Mouse (Mus musculus) G1E (cell line): ENCODE measurements around the gene Olfr735.

Source experiments
- CTCF ChIP-seq: IDR thresholded peaks from 2 replicates; pipeline ENCODE4 v1.5.1; 2012; ENCODE audit warnings: low read depth, low read length, inconsistent platforms, mixed read lengths
- TAL1 ChIP-seq: conservative IDR thresholded peaks from 2 replicates; pipeline ENCODE4 v1.6.1; 2012; ENCODE audit warnings: low read depth, low read length, inconsistent platforms, mixed read lengths

- TF ChIP-seq CTCF = no peak
- no peak for TF ChIP-seq TAL1
These were observed at the start of gene Olfr735 for GRCm38 (mm10) chr14:50348796-50349195.
